Mouse (Mus musculus): ENCODE data around the gene Lamp1.

GRCm38 (mm10) chr8:13180408-13180807 is 21.4 kb downstream of the Lamp1 start:
- TF ChIP-seq CTCF (IDR thresholded peaks at IDR 0.05; ENCODE audit: control insufficient read depth, insufficient read depth, insufficient replicate concordance, low read depth, low read length) (no peak), POLR2A (IDR thresholded peaks at IDR 0.05; ENCODE audit: control insufficient read depth, low read depth, low read length) (no peak)
